Mouse (Mus musculus): ENCODE measurements around the gene Osbpl11.
A peak's percentile ranks its signal among the peaks of the same experiment; 100 is the strongest.
"Not testable (repeated sequence)": the region's sequence is repeated elsewhere in the genome, so short reads cannot be mapped to it uniquely, and the experiment has no call there.

Gene Osbpl11

GRCm38 (mm10) chr16:33178278-33179074 is 6.4 kb upstream of the Osbpl11 start:
- no peak for DNase-seq

GRCm38 (mm10) chr16:33179222-33179621 is 5.6 kb upstream of the Osbpl11 start:
- not testable (repeated sequence) for DNase-seq

GRCm38 (mm10) chr16:33179911-33180310 is 5.0 kb upstream of the Osbpl11 start:
- no peak for DNase-seq

GRCm38 (mm10) chr16:33180793-33181192 is 4.1 kb upstream of the Osbpl11 start:
- DNase-seq, result no peak

GRCm38 (mm10) chr16:33185261-33186046 is 583 bp downstream of the Osbpl11 start:
- peak; percentile 46 for DNase-seq

- DNase-seq, result no peak
These were observed 1.3 kb downstream of the Osbpl11 start for GRCm38 (mm10) chr16:33186134-33186533.

GRCm38 (mm10) chr16:33188076-33188475 is 3.2 kb downstream of the Osbpl11 start:
- no peak for DNase-seq

GRCm38 (mm10) chr16:33191671-33192091 is 6.8 kb downstream of the Osbpl11 start:
- DNase-seq, result no peak

- DNase-seq, result no peak
These were observed 7.4 kb downstream of the Osbpl11 start for GRCm38 (mm10) chr16:33192280-33192679.

- DNase-seq, result peak; percentile 42
These were observed 8.8 kb downstream of the Osbpl11 start for GRCm38 (mm10) chr16:33193649-33194048.

GRCm38 (mm10) chr16:33195686-33196313 is 10.9 kb downstream of the Osbpl11 start:
- no peak for DNase-seq

GRCm38 (mm10) chr16:33196578-33196977 is 11.7 kb downstream of the Osbpl11 start:
- DNase-seq, result no peak

- DNase-seq, result no peak
These were observed 15.7 kb downstream of the Osbpl11 start for GRCm38 (mm10) chr16:33200589-33200988.

GRCm38 (mm10) chr16:33210812-33211211 is 25.9 kb downstream of the Osbpl11 start:
- no peak for DNase-seq

- no peak for DNase-seq
These were observed 31.6 kb downstream of the Osbpl11 start for GRCm38 (mm10) chr16:33216313-33217003.

- DNase-seq, result not testable (repeated sequence)
These were observed 32.7 kb downstream of the Osbpl11 start for GRCm38 (mm10) chr16:33217553-33218085.

- DNase-seq, result no peak
These were observed 37.6 kb downstream of the Osbpl11 start for GRCm38 (mm10) chr16:33222482-33222881.

- DNase-seq, result no peak
These were observed 39.5 kb downstream of the Osbpl11 start for GRCm38 (mm10) chr16:33224381-33224780.

- no peak for DNase-seq
These were observed 49.3 kb downstream of the Osbpl11 start for GRCm38 (mm10) chr16:33234128-33234527.

- DNase-seq, result no peak
These were observed 51.3 kb downstream of the Osbpl11 start for GRCm38 (mm10) chr16:33236151-33236550.

GRCm38 (mm10) chr16:33239305-33239704 is 54.4 kb downstream of the Osbpl11 start:
- no peak for DNase-seq

- no peak for DNase-seq
These were observed 57.2 kb downstream of the Osbpl11 start for GRCm38 (mm10) chr16:33242046-33242445.
